Mouse (Mus musculus): ENCODE measurements around the gene Tctex1d1.

DNA sequence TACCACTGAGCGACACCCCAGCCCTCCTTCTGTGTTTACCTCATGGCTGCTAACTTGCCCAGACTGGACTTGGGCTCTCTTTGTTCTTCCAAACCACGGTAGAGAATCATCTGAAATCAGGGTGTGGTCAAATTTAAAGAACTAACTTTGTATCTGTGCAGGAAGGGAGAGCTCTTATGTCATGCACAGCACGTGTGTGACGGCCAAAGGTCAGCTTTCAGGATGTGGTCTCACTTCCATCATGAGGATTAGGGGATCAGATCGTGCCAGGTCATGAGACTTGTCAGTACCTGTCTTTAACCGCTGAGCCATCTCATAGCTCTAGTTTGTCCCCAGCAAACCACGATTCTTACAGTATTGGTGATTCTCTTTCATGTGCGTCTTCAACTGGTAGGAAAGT lies 3.3 kb downstream of the Tctex1d1 start:
- TF ChIP-seq CTCF (IDR thresholded peaks at IDR 0.05) (no peak), EP300 (IDR thresholded peaks at IDR 0.05; ENCODE audit: insufficient read depth, low read depth, low read length) (no peak)
